Mouse (Mus musculus) lung, postnatal 0 days (tissue): ENCODE measurements around the gene Hipk2. TPM values are rescaled to one million over a fixed set of nuclear protein-coding genes. Genes with fewer than 3 reads are reported as not detected.

Source experiments
- ATAC-seq: fragments of 200-750 bp; cut with Nextera tagmentation; 2 replicates; pipeline ENCODE4 v1.8.0; 2017; ENCODE audit warnings: moderate library complexity
- DNase-seq: peaks from one replicate; pipeline ENCODE4 v3.0.0-alpha.2; 2016; ENCODE audit warnings: low spot score
- H3K27ac ChIP-seq: fragments of 300-500 bp; sonication (generic); 2 replicates; pipeline ENCODE4 v1.5.1; 2014; ENCODE audit warnings: antibody characterized with exemption, mild to moderate bottlenecking, low read length, mixed read lengths
- H3K27me3 ChIP-seq: fragments of 300-500 bp; sonication (generic); replicated peaks from 2 replicates; pipeline ENCODE4 v1.6.1; 2014; ENCODE audit warnings: low read length, mixed read lengths; ENCODE audit not compliant: insufficient read depth
- H3K36me3 ChIP-seq: fragments of 300-500 bp; sonication (generic); 2 replicates; pipeline ENCODE4 v1.6.1; 2014; ENCODE audit warnings: low read length, mixed read lengths; ENCODE audit not compliant: insufficient read depth
- H3K4me1 ChIP-seq: fragments of 300-500 bp; sonication (generic); 2 replicates; pipeline ENCODE4 v1.6.1; 2014; ENCODE audit warnings: antibody characterized with exemption, low read depth, low read length, mixed read lengths; ENCODE audit not compliant: insufficient read depth
- H3K4me2 ChIP-seq: fragments of 300-500 bp; sonication (generic); replicated peaks from 2 replicates; pipeline ENCODE4 v1.6.1; 2014; ENCODE audit warnings: low read depth, mild to moderate bottlenecking, low read length, moderate library complexity, mixed read lengths
- H3K4me3 ChIP-seq: fragments of 300-500 bp; sonication (generic); 2 replicates; pipeline ENCODE4 v1.5.1; 2014; ENCODE audit warnings: low read depth, low read length
- H3K9ac ChIP-seq: fragments of 300-500 bp; sonication (generic); replicated peaks from 2 replicates; pipeline ENCODE4 v1.6.1; 2014; ENCODE audit warnings: low read depth, mild to moderate bottlenecking
- H3K9me3 ChIP-seq: fragments of 300-500 bp; sonication (generic); 2 replicates; pipeline ENCODE4 v1.6.1; 2016; ENCODE audit warnings: low read length, mixed read lengths
- CTCF ChIP-seq: IDR thresholded peaks from 2 replicates; pipeline ENCODE4 v1.5.1; 2016; ENCODE audit warnings: antibody characterized with exemption, mild to moderate bottlenecking
- EP300 ChIP-seq: IDR thresholded peaks from 2 replicates; pipeline ENCODE4 v1.6.1; 2016; ENCODE audit warnings: antibody characterized with exemption, mild to moderate bottlenecking, control low read depth
- WGBS: fragments of 180-500 bp; shearing (Covaris S2); extraction: QIAGEN DNeasy Blood & Tissue Kit; methylation state at CpG from one replicate; pipeline ENCODE4 v1.1.7; 2014; 5-methylcytosine and 5-hydroxymethylcytosine counted together
- polyA plus RNA-seq: library from polyadenylated mRNA; unstranded; fragments of >200 nt; fragmentation: Nextera tagmentation; extraction: Ambion mirVana; gene quantifications from 2 replicates; pipeline ENCODE4 v1.2.1, GENCODE M21; 2015

Gene Hipk2
- polyA plus RNA-seq, 1 experiment from 2014 or later, result 18.4 TPM

DNA sequence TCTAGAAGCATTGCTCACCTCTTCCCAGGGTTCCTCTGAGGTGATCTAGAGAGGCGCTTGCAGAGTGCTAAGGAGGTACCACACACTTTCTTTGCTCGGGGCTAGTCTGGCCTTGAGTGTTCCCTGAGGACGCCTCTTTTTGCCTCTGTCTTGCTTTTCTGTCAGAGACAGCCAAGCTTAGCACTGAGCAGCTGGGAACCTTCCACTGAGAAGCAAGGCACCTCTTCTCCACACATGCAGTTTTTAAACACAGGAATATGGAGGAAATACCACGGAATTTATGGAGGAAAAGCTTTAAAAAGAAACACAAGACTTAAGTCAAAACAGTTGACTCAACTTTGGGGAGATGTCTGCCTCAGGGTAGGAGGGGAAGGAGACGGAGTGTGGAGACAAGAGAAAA is 39.8 kb upstream of the Hipk2 start:
- Histone ChIP-seq H3K9ac (no peak overlapping the region), H3K4me2 (no peak overlapping the region), H3K36me3 (no peaks in the 10 kb centered on the region), H3K9me3 (no peaks in the 10 kb centered on the region), H3K27me3 (no peaks in the 10 kb centered on the region), H3K4me1 (peaks cover 16% of the 10 kb centered on the region), H3K4me3 (no peak overlapping the region), H3K27ac (no peak overlapping the region)
- TF ChIP-seq CTCF (no peak), EP300 (no peak)
- WGBS, result 62% methylated on average over 5 of the region's 5 CpGs
- ATAC-seq, result no peak
- DNase-seq, result no peak

DNA sequence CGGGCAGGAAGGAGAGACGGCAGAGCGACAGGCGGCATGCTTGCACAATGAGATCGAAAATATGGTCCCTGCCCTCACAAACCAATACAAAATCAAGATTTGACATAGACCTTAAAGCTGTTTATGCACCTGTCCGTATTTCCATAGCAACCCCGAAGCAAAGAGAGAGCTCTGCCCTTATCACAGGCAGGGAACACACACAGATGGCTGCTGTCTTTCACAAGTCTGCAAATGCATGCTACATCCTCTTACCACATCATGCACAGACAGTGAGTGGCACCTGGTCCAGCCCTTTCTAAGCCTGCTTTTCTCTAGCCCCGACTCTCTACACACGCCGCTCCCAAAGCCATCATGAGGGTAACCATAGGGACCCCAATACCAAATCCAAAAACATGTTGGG is 38.2 kb upstream of the Hipk2 start:
- Histone ChIP-seq H3K4me1 (peaks cover 16% of the 10 kb centered on the region), H3K27ac (no peak overlapping the region), H3K4me3 (no peak overlapping the region), H3K4me2 (no peak overlapping the region), H3K27me3 (no peaks in the 10 kb centered on the region), H3K36me3 (no peaks in the 10 kb centered on the region), H3K9ac (no peak overlapping the region), H3K9me3 (no peaks in the 10 kb centered on the region)
- TF ChIP-seq EP300 (no peak), CTCF (no peak)
- 67% methylated on average over 10 of the region's 10 CpGs for WGBS
- no peak for DNase-seq
- no peak for ATAC-seq

DNA sequence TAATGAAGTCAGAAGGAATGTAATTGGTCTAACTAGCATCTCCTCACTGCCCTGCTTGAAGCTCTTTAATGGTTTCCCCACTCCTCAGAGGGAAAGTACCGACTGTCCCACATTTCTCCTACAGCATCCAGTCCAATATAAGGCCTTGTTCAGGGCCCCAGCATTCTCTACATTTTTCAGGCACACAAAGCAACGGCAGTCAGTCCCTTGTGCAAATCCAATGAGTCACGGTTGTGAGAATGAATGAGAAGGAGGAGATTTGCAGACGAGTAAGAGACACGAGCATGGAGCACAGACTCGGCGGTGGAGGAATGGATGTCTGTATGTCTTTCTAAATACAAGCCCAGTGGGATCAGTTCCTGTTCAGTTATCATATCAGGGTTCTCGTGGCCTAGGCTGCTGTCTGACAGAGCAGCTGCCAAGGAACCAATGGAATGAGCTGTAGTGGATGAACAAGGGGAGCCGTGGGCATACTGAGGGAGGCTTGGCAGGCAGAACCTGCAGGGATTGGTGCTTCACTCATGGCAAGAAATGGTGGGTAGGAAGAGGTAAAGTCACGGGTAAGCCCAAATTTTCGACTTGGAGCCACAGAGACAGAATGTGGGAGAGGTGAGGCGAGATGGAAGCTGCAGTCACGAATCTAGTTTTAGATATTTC is 37.5 kb upstream of the Hipk2 start:
- H3K9ac ChIP-seq, result no peak overlapping the region
- H3K4me1 ChIP-seq, result peaks cover 10% of the 10 kb centered on the region
- no peaks in the 10 kb centered on the region for H3K27me3 ChIP-seq
- H3K9me3 ChIP-seq, result no peaks in the 10 kb centered on the region
- no peak overlapping the region for H3K4me3 ChIP-seq
- H3K36me3 ChIP-seq, result no peaks in the 10 kb centered on the region
- WGBS, result 59% methylated on average over 13 of the region's 13 CpGs
- ATAC-seq, result no peak
- no peak overlapping the region for H3K27ac ChIP-seq
- TF ChIP-seq EP300, result no peak
- TF ChIP-seq CTCF, result no peak
- no peak overlapping the region for H3K4me2 ChIP-seq
- DNase-seq, result no peak

DNA sequence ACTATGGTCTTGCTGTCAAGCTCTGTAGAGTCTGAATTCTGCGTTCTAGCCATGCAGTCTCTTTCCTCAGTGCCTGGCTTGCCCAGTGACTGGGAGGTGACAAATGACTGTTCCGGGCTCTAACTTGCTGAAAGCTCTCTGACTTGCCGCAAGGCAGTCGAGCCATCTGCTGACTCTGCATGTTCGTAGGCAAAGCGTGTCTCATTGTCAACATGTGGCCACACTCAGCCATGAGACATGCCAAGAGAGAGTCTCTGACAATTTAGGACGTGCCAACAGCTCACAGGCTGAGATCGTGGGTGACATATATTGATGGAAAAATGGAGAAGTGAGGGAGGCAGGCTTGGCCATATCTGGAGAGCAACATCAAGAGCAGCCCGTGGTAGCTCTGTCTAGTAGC is 36.9 kb upstream of the Hipk2 start:
- no peak overlapping the region for H3K4me2 ChIP-seq
- H3K27ac ChIP-seq, result no peak overlapping the region
- no peaks in the 10 kb centered on the region for H3K27me3 ChIP-seq
- no peaks in the 10 kb centered on the region for H3K9me3 ChIP-seq
- DNase-seq, result peak; percentile 42
- no peak overlapping the region for H3K9ac ChIP-seq
- no peak overlapping the region for H3K4me3 ChIP-seq
- H3K36me3 ChIP-seq, result no peaks in the 10 kb centered on the region
- peaks cover 4% of the 10 kb centered on the region for H3K4me1 ChIP-seq
- 62% methylated on average over 9 of the region's 9 CpGs for WGBS
- TF ChIP-seq EP300, result no peak
- ATAC-seq, result no peak

DNA sequence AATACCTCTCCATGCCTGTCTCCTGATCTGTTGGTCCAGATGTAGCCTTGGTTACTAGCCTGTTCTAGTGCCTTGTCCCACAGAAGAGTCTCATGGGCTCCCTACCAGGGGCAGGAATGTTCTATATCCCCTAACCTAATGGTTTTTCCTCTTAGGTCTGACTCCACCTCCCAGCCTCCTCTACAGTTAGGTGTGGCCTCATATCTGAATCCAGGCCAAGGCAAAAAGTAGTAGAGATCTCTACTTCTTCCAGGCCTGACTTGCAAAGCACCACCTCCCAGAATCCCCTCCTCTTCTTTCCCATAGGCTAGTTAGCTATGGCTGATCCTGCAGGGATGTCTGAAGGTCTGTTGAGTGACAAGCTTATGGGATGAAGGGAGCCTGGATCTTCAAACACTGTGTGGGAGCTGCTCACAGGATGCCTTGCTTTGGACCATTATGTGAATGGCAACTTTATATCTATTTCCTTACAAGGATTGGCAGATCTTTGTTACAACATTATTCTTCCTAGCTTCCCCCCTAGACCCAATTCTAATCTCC is 36.2 kb upstream of the Hipk2 start:
- peak; percentile 41 for DNase-seq
- Histone ChIP-seq H3K9me3 (no peaks in the 10 kb centered on the region), H3K4me1 (peaks cover 3% of the 10 kb centered on the region), H3K9ac (no peak overlapping the region), H3K36me3 (no peaks in the 10 kb centered on the region), H3K27ac (peak overlapping the region; percentile 38; the same call in 1 of the 2 replicates), H3K4me2 (no peak overlapping the region), H3K27me3 (no peaks in the 10 kb centered on the region), H3K4me3 (no peak overlapping the region)
- ATAC-seq, result 0 out of 2 replicates have a peak, but pooled peaks have one; percentile 13
- TF ChIP-seq CTCF (no peak), EP300 (no peak)

DNA sequence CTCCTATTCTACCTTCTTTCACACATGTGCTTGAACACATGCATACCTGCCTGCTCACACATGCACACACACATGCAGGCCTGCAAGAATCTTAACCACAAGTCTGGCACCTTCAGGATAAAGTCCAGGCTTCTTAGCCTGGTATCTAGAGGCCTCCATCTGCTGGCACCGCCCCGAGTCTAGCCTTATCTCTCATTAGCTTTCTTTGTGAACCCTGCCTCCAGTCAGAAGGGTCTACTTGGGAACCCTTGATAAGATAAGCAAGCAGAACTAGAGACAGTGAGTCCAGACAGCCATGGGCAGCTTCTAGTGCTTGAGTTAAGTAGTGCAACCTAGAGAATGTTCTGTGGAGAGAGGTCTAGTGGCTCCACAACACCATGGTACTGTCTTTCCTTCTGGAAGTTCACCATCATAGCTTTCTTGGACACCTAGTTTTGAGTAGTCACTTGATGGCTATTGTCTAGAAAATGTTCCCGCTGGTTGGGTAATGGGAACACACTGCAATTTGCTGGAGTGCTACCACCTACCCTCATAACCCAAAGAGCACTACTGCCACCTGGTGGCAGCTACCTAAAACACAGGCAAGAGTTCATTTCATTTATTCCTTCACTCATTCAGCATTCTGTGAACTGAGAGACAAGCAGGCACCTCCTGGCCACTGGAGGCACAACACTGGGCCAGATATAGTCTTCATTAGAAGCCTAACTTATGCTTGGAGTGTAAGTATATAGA is 35.0 kb upstream of the Hipk2 start:
- Histone ChIP-seq H3K9ac (no peak overlapping the region), H3K27me3 (no peaks in the 10 kb centered on the region), H3K4me1 (peaks cover 3% of the 10 kb centered on the region), H3K27ac (peak overlapping the region; percentile 47; the same call in 1 of the 2 replicates), H3K4me3 (no peak overlapping the region), H3K4me2 (no peak overlapping the region), H3K36me3 (no peaks in the 10 kb centered on the region), H3K9me3 (no peaks in the 10 kb centered on the region)
- 41% methylated on average over 3 of the region's 3 CpGs for WGBS
- ATAC-seq (peak; percentile 84), DNase-seq (peak; percentile 88)
- TF ChIP-seq EP300, result peak; percentile 88
- peak; percentile 96 for TF ChIP-seq CTCF
